Mouse (Mus musculus): ENCODE measurements around the gene Mical1. TPM values are rescaled to one million over a fixed set of nuclear protein-coding genes. Genes with fewer than 3 reads are reported as not detected.
A peak's percentile ranks its signal among the peaks of the same experiment; 100 is the strongest.

Gene Mical1
- polyA plus RNA-seq, 1 experiment from 2014 or later = 39.3 TPM

GRCm38 (mm10) chr10:41460501-41460900 is 15.6 kb upstream of the Mical1 start:
- Histone ChIP-seq H3K9ac (no peak overlapping the region), H3K4me1 (no peaks in the 10 kb centered on the region), H3K27ac (no peak overlapping the region), H3K4me2 (no peak overlapping the region), H3K9me3 (replicated peaks) (no peaks in the 10 kb centered on the region), H3K27me3 (no peaks in the 10 kb centered on the region), H3K36me3 (peaks cover 74% of the 10 kb centered on the region), H3K4me3 (replicated peaks) (no peak overlapping the region)
- no peak for ATAC-seq (replicated peaks; ENCODE audit: low FRiP score)
- WGBS = 13% methylated on average over 2 of the region's 2 CpGs

DNA sequence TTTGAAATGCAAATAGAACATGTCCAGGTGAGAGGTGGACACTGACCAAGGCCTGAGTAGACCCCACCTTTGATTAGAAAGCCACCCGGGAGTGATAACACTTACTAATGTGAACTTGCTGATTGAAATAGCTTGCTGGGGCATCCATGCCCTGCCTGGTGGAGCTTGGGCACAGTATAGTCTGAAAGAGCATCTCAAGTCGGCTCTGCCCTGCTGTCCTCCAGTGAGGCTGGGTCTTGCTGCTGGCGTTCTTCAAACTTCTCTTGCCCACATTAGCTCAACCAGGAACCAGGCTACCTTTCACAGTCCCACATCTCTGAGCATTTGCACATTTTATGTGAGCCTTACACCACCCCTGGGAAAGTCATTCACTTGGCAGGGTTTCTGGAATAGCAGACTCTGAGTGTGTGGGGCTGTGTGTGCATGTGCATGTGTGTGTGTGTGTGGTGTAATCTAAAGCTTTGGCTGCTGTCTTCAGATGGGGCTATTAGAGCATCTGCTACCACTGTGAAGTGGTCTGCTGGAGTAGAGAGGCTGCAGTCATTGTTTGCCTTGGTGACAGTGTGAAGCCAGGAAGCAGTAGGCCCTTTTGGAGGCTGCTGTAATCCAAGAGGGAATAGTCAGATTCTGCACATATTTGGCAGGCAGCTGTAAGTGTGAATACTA is 14.9 kb upstream of the Mical1 start:
- H3K4me2 ChIP-seq = no peak overlapping the region
- no peak for ATAC-seq (replicated peaks; ENCODE audit: low FRiP score)
- WGBS = 81% methylated on average over 3 of the region's 3 CpGs

GRCm38 (mm10) chr10:41464401-41464955 is 11.6 kb upstream of the Mical1 start:
- 57% methylated on average over 15 of the region's 15 CpGs for WGBS
- H3K27ac ChIP-seq = no peak overlapping the region
- no peaks in the 10 kb centered on the region for H3K27me3 ChIP-seq
- H3K4me3 ChIP-seq (replicated peaks) = no peak overlapping the region
- peaks cover 47% of the 10 kb centered on the region for H3K36me3 ChIP-seq
- H3K4me1 ChIP-seq = no peaks in the 10 kb centered on the region; the same call in 1 of the 2 replicates
- no peak overlapping the region for H3K4me2 ChIP-seq
- H3K9me3 ChIP-seq (replicated peaks) = no peaks in the 10 kb centered on the region
- no peak overlapping the region for H3K9ac ChIP-seq
- no peak for ATAC-seq (replicated peaks; ENCODE audit: low FRiP score)

More for the DNA sequence above, 14.9 kb upstream of the Mical1 start:
- H3K9ac ChIP-seq = no peak overlapping the region
- H3K4me1 ChIP-seq = no peaks in the 10 kb centered on the region
- peaks cover 73% of the 10 kb centered on the region for H3K36me3 ChIP-seq
- no peak overlapping the region for H3K27ac ChIP-seq
- no peaks in the 10 kb centered on the region for H3K9me3 ChIP-seq (replicated peaks)
- H3K27me3 ChIP-seq = no peaks in the 10 kb centered on the region
- H3K4me3 ChIP-seq (replicated peaks) = no peak overlapping the region

GRCm38 (mm10) chr10:41467325-41467724 is 8.8 kb upstream of the Mical1 start:
- peaks cover 32% of the 10 kb centered on the region for H3K36me3 ChIP-seq
- no peaks in the 10 kb centered on the region for H3K9me3 ChIP-seq (replicated peaks)
- no peak overlapping the region for H3K9ac ChIP-seq
- H3K27ac ChIP-seq = no peak overlapping the region
- H3K4me1 ChIP-seq = no peaks in the 10 kb centered on the region; the same call in 1 of the 2 replicates
- H3K4me2 ChIP-seq = no peak overlapping the region
- no peaks in the 10 kb centered on the region for H3K27me3 ChIP-seq
- 29% methylated on average over 6 of the region's 6 CpGs for WGBS
- ATAC-seq (replicated peaks; ENCODE audit: low FRiP score) = no peak
- H3K4me3 ChIP-seq (replicated peaks) = no peak overlapping the region

- Histone ChIP-seq H3K27me3 (no peaks in the 10 kb centered on the region), H3K27ac (no peak overlapping the region), H3K9me3 (replicated peaks) (no peaks in the 10 kb centered on the region), H3K9ac (no peak overlapping the region), H3K36me3 (peaks cover 6% of the 10 kb centered on the region), H3K4me3 (replicated peaks) (no peak overlapping the region), H3K4me1 (peaks cover under 1% of the 10 kb centered on the region), H3K4me2 (no peak overlapping the region)
- WGBS = 80% methylated on average over 3 of the region's 3 CpGs
- no peak for ATAC-seq (replicated peaks; ENCODE audit: low FRiP score)
These were observed 5.4 kb upstream of the Mical1 start for GRCm38 (mm10) chr10:41470693-41471092.

DNA sequence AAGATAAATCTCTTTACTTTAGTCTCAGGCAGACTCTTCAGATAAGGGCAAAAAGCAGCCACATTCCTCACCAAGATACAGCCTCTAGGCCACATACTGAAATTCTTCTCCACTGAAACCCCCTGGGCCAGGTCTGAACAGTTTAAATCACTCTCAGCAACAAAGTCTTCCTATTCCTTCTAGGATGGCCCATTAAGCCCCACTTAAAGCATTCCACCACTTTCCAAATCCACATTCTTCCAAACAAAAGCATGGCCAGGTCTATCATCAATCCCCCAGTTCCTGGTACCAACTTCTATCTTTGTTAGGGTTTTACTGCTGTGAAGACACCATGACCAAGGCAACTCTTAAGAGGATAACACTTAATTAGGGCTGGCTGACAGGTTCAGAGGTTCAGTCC is 3.6 kb upstream of the Mical1 start:
- H3K4me3 ChIP-seq (replicated peaks) = no peak overlapping the region
- no peak overlapping the region for H3K4me2 ChIP-seq
- H3K27ac ChIP-seq = no peak overlapping the region
- no peaks in the 10 kb centered on the region for H3K36me3 ChIP-seq
- ATAC-seq (replicated peaks; ENCODE audit: low FRiP score) = no peak
- no peaks in the 10 kb centered on the region for H3K27me3 ChIP-seq
- peaks cover 19% of the 10 kb centered on the region for H3K4me1 ChIP-seq
- H3K9ac ChIP-seq = no peak overlapping the region
- H3K9me3 ChIP-seq (replicated peaks) = no peaks in the 10 kb centered on the region

DNA sequence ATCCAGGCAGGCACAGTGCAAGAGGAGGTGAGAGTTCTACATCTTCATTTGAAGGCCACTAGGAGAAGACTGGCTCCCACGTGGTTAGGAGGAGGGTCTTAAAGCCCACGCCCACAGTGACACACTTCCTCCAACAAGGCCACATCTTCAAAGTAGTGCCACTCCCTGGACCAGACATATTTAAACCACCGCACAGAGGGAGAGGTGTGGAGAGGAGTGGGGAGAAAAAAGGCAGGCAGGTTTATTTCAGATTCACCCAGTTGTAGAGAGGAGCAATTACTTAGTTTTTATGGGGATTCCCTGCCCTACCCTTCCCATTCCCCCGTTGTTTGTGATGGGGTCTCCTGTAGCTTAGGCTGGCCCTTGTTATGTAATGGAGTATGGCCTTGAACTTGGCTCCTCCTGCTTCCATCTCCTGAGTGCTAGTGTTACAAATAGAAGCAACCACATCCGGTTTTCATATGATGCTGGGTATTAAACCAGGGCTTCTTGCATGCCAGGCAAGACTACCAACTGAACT is 3.1 kb upstream of the Mical1 start:
- Histone ChIP-seq H3K4me1 (peaks cover 22% of the 10 kb centered on the region), H3K27ac (no peak overlapping the region), H3K4me2 (no peak overlapping the region), H3K36me3 (no peaks in the 10 kb centered on the region), H3K9ac (no peak overlapping the region), H3K4me3 (replicated peaks) (no peak overlapping the region), H3K9me3 (replicated peaks) (no peaks in the 10 kb centered on the region), H3K27me3 (no peaks in the 10 kb centered on the region)
- WGBS = 71% methylated on average over 5 of the region's 5 CpGs
- no peak for ATAC-seq (replicated peaks; ENCODE audit: low FRiP score)

DNA sequence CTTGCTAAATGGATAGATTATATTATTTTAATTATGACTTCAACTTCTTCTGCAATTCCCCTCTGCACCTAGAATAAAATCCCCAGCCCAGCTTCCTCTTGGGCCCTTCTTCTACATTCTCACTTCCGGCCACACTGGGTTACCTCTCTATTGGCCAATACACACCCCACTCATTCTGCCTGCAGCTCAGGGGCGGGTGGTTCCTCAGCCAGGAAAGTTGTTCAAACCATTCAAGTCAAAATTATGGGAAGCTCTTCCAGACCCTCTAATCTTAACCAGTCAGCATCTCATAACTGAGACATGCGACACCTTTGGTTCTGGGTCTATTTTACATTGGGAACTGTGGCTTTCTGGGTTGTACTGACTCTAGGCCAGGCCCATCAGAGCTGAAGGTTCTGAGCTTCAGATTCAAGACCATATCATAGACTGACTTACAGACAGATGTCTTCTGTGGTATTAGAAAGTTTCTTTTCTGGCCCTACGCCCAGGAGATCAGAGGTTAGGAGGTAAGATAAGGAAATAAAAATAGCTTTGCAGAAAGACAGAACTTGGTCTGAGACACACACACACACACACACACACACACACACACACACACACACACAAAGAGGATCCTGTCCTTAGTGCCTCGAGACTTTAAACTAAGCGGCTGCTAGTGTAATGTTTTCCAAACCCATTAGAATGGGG is 2.2 kb upstream of the Mical1 start:
- ATAC-seq (replicated peaks; ENCODE audit: low FRiP score) = no peak
- H3K27ac ChIP-seq = no peak overlapping the region
- peaks cover 26% of the 10 kb centered on the region for H3K4me1 ChIP-seq
- H3K36me3 ChIP-seq = no peaks in the 10 kb centered on the region
- H3K9me3 ChIP-seq (replicated peaks) = no peaks in the 10 kb centered on the region
- no peak overlapping the region for H3K4me3 ChIP-seq (replicated peaks)
- H3K27me3 ChIP-seq = no peaks in the 10 kb centered on the region
- H3K9ac ChIP-seq = no peak overlapping the region
- 76% methylated on average over 6 of the region's 6 CpGs for WGBS
- H3K4me2 ChIP-seq = no peak overlapping the region

GRCm38 (mm10) chr10:41474981-41475391 is 1.1 kb upstream of the Mical1 start:
- Histone ChIP-seq H3K27me3 (no peaks in the 10 kb centered on the region), H3K4me3 (replicated peaks) (no peak overlapping the region), H3K9ac (no peak overlapping the region), H3K4me2 (no peak overlapping the region), H3K9me3 (replicated peaks) (no peaks in the 10 kb centered on the region), H3K27ac (peak overlapping the region; percentile 15; the same call in 1 of the 2 replicates), H3K4me1 (peaks cover 26% of the 10 kb centered on the region), H3K36me3 (peaks cover 8% of the 10 kb centered on the region; the same call in 1 of the 2 replicates)
- no peak for ATAC-seq (replicated peaks; ENCODE audit: low FRiP score)
- WGBS = 75% methylated on average over 1 of the region's 1 CpGs

- under 1% methylated on average over 9 of the region's 9 CpGs for WGBS
These were observed 834 bp downstream of the Mical1 start for GRCm38 (mm10) chr10:41477018-41477277.

GRCm38 (mm10) chr10:41477278-41478181 is 1.4 kb downstream of the Mical1 start:
- Histone ChIP-seq H3K27ac (peak overlapping the region; percentile 81), H3K4me2 (peak overlapping the region; percentile 93), H3K4me3 (replicated peaks) (peak overlapping the region; percentile 62), H3K4me1 (peaks cover 30% of the 10 kb centered on the region), H3K9me3 (replicated peaks) (no peaks in the 10 kb centered on the region), H3K9ac (peak overlapping the region; percentile 57), H3K27me3 (no peaks in the 10 kb centered on the region), H3K36me3 (peaks cover 31% of the 10 kb centered on the region)
- peak; percentile 76 for ATAC-seq (replicated peaks; ENCODE audit: low FRiP score)
- WGBS = 5% methylated on average over 20 of the region's 20 CpGs

More at GRCm38 (mm10) chr10:41477018-41477277, 834 bp downstream of the Mical1 start:
- Histone ChIP-seq H3K4me3 (replicated peaks) (peak overlapping the region; percentile 62), H3K4me2 (peak overlapping the region; percentile 93), H3K36me3 (peaks cover 26% of the 10 kb centered on the region), H3K9me3 (replicated peaks) (no peaks in the 10 kb centered on the region), H3K4me1 (peaks cover 30% of the 10 kb centered on the region), H3K27ac (peak overlapping the region; percentile 81), H3K9ac (peak overlapping the region; percentile 57), H3K27me3 (no peaks in the 10 kb centered on the region)
- peak; percentile 9; the same call in 1 of the 2 replicates for ATAC-seq (replicated peaks; ENCODE audit: low FRiP score)

Measured in kidney, embryonic 15.5 days (tissue).